Mouse (Mus musculus): ENCODE measurements at regions not wholly inside any gene's neighbourhood (a gene's known extent, or its start where the extent isn't known, plus 50 kb on each side); places are given as distances from the start of the nearest gene placed in this dataset.
A peak's percentile ranks its signal among the peaks of the same experiment; 100 is the strongest.

DNA sequence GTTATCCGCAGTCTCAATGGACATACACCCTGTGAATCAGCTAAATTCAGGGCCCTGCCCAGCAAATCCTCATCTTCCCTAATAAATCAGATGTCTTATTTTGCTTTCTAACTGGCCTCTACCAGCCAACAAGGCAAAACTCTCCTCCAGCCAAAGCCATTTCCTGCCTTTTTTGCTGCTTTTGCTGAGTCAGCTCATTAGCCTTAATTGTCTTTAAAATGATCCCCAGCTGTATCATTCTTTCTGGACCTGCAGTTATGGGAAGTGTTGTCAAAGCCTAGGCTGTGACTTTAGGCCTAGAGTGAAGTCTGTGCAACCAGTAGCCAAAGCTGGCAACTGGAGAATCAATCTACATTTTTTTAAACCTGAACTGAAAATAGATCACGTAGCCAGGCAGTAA is 81.4 kb downstream of the Mtpn start:
- ATAC-seq, result no peak

DNA sequence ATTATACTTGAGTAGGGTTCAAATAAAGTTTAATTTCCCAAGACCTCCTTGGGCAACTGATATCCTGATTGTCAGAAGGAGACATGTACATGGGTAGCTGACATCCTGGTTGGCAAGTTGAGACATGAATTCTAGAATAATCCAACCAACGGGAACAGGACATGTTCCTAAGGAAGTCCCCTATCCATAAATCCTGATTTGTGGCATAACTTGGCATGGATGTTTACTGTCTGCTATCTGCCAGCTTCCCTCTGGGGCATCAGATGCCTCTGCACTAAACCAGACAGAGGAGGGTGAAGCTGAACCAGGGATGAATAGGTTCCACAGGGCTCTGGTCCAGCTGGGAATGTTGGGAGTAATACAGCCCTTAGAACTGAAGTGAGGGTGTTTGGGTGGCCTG is 94.7 kb downstream of the Mtpn start:
- no peak for ATAC-seq

DNA sequence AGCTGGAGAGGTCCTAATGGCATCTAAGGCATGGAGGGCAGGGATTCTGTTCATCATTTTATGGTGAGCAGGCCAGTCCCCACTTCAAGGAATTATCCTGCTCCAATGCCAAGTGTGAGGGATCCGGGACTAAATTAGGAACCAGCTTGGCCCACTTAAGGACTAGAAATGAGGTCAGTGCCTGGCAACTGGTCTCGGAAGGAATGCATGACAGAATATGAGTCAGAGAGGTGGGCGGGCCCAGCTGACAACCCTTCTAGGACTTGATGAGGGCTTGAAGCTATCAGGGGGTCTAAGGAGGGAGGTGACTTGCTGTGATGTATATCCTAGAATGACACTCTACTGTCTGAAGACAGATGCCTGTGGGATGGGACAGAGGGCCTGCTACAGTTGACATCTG is 100.4 kb upstream of the Fam180a start:
- ATAC-seq, result no peak

DNA sequence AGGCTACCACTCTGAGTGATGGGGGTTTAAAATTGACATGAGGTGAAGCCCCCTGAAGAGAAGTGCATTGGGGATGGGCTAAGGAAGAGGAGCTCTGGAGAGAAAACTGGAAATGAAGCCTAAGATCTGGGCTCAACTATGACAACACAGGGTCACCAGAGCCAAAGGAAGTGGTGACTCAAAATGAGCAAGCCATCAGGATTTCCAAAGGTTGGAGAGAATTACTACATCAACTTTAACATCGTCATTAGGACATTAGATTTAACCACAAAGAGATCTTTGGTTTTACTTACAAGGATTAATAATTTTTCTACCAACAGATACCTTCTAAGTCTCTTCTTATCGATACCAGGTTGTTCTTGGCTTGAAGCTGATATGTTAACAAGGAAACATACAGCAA is 98.6 kb upstream of the Fam180a start:
- ATAC-seq, result no peak

DNA sequence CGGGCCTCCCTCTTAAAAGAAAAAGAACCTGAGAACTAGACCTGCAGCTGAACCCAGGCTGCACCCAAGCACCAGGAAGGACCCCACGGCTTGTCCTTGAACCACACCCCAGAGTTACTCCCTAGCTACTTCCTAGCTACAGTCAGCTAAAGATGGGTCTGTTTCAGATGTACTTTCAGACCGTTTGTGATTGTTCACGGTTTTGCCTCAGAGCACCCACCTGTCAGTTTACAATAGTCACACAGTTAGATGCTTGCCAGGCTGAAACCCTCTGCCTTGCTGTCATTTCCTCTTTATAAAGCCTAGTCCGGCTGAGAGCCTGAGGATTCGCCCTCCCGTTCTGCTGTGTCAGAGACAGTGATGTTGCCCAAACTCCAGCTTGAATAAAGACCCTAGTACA is 95.0 kb upstream of the Fam180a start:
- ATAC-seq, result no peak

DNA sequence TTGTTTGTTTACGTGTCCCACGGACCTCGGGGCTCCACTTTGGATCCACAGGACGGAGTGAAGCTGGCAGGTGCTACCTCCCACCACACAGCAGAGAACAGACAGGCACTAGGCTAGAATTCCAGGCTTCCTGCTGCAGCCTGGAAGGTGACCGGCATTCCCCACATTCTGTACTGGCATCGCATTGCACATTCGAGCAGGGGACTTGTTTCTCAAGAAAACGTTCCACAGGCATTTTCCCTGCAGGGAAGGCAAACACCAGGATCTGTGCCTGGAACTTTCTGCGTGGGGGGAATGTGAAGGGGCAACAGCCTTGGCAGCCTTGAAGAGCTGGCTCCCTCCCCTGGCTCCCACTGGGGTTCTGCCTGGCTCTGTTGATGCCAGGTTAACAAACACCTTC is 79.1 kb upstream of the Fam180a start:
- no peak for ATAC-seq

DNA sequence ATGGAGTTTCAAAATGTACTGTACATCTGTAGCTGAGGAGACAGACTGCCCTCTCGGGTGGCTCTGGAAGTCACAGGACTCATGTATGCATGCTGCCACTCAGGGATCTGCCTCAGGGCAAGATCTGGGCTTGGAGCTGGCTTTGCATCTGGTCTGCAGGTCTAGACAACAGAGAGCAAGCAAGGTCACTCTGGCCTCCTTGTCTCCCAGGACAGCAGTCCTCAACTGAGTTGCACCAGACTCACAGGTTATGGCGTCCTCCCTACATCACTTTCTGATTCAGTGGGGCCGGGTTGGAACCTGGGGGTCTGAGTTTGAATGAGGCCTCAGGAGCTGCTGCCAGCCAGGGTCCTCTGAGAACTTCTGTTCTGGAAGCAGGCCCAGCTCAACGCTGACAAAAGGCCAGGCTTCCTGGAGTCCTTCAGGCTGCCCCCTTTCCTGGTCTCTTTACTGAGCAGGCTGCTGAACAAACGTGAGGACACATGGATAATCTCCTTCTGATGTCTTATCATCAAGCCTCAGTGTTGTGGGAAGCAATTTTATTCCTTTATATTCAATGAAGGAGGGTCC is 77.5 kb upstream of the Fam180a start:
- ATAC-seq, result no peak

DNA sequence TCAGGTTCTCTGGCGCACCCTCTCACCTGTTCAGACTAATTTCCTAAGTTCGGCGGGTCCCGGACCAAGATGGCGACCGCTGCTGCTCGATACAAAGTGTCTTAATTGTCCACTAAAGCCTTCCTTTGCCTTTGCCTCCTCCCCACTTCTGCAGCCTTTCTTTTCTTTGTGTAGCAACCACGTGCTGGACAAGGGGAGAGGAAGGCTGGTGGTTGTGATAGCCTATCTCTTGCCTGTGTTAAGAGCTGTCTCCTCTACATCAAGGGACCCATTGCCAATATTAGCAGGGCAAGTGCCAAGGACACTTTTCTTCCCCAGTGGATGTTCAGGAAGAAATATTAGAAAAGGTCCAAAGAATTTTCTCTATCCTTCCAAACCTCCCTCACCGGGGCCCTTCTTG is 69.8 kb upstream of the Fam180a start:
- ATAC-seq, result no peak

DNA sequence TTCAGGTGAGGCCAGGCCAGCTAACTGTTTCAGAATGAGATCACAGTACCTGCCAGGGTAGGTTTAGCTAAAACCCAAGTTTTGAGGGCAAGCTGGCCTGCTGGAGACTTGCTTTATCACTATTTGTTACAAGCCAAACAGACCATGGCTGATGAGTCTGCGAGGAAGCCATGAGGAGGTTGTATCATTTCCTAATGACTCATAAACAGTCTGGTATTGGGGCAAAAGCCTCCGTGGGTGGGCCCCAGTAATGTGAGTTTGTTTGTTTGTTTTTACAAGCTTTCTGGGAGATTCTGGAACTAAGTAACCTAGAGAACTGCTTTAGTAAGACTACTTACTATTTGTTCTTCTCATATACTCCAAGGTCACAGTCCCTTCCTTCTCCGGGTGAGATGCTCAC is 62.9 kb upstream of the Fam180a start:
- no peak for ATAC-seq

DNA sequence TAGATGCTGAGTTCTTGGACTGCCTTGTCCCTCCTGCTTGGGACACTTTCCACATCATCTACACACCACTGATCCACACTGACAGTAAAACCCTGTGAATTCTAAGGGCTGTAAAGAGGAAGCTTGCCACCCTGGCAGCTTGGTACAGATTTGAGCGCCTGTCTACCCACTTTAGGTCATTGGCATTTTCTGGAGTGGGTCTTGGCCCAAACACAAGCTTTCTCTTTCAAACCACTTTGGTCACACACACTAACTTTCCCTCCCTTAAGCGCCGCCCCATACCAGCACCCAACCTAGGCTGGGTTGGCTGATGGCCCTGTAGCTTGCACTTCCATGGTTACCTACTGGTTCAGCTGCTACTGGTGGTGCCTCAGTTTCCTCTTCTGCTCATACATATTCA is 55.6 kb upstream of the Fam180a start:
- no peak for ATAC-seq

DNA sequence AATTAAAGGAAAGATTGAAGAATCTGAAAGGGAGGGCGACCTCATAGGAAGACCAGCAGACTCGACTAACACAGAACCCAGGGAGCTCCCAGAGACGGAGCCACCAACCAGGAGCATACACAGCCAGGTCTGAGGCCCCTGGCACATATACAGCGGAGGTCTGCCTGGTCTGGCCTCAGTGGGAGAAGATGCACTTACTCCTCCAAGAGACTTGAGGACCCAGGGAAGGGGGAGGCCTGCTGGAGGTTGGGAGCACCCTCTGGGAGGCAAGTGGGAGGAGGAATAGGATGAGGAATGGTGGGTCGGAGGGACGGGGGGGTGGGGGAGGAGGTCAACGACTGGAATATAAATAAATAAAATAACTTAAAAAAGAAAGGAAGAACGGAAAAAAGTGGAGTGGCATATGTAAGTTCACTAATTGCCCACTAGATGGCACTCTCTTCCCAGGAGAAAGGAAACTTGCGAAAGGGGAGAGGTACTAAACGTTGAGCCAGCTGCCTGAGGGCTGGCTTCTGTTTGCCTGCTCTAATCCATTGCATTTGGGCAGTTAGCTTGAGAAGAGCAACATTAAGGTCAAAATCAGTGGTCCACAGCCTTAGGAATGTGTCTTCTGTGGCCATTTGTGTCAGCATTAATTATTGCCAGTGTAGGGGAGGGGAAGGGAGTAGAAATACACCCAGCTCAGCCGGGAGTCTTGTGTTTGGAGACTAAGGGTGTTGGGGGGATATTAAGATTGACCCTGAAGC is 55.0 kb upstream of the Fam180a start:
- ATAC-seq, result peak; percentile 53

DNA sequence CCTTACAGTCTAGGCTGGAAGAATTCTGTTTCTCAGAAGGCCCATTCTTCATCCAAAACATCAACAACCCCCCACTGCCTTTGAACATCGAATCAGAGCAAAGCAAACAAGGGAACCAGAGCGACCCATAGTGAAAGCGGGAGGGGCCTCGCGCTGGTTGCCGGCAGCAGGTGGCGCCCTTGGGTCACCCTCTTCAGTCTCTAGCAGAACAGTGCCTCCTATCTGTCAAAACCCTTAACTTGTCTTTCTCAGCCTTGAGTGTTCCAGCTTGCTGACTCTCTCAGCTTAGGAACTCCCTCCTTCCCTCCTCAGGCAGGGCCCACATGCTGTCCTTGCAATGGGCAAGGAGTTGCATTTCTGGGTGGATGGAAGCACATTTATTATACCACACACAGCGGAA is 53.9 kb upstream of the Fam180a start:
- peak; percentile 92 for ATAC-seq

DNA sequence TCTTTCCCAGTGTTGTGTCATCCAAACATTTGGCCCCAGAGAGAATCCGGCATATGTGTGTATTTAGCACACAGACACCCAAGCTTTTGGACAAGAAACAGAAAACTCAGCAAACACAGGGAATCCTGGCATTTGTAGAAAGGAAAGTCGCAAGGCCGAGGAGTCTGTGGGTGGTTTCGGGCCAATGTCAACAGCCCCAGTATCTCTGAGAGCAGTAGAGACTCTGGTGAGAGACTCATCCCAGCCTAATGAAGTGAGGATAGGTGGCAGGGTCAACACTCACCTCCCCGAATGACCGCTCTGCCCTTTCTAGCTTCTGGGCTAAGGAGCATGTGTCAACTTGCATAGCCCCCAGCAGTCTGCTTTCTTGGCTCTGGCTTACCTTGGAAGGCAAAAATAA is 52.9 kb upstream of the Fam180a start:
- no peak for ATAC-seq

DNA sequence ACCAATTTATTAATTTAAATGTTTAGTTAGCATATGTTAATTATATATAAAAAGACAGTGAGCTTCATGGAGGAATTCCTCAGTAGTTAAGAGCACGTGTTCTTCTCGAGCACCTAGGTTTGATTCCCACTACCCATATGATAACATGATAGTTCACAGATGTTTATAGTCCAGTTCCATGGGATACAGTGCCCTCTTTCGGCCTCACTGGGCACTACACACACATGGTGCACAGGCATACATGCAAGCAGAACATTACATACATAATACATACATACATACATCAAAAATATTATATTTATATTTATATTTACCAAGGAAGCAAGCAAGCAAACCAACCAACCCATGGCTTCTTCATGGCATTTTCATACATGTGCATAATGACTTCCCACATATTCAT is 51.6 kb upstream of the Fam180a start:
- ATAC-seq, result no peak

DNA sequence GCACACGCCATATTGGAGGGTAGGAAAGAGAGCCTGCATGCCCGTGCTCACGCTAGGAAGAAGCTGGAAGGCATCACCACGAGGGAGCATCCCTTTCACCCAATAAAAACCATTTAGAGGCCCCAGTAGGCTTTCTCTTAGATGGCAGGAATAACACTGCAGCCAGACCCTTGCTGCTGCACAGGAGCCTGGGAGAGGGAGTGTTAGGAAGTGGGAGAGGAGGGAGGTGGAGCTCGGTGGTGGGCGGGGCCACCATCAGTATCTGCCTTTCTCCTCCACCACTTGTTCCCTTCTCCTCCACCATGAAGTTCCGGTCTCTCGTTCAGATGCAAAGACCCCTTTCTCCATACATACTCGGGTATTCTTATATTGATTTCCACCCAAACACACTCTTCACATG is 50.6 kb upstream of the Fam180a start:
- ATAC-seq, result no peak

All from CD4-positive, CD25-positive, alpha-beta regulatory T cell, adult 4 months (primary cell).